Mouse (Mus musculus) left cerebral cortex, postnatal 36 days (tissue): ENCODE measurements around the gene Dscam. TPM values are rescaled to one million over a fixed set of nuclear protein-coding genes. Genes with fewer than 3 reads are reported as not detected.

Source experiments
- DNase-seq, 2 experiments: peaks; one replicate each; pipeline ENCODE4 v3.0.0; 2021 to 2022; ENCODE audit warnings: low spot score in 2 of 2, mixed read lengths in 1 of 2
- intact Hi-C: fragments of 180-260 bp; cut with DNase I; formaldehyde crosslinking; loops from one replicate; pipeline ENCODE4 v1.15.1; 2025
- total RNA-seq, 2 experiments: library from RNA; stranded (reverse); gene quantifications; 2 replicates each; pipeline ENCODE4 v1.2.3; 2021

Dscam gene
- total RNA-seq, 2 experiments from 2014 or later, result 44.8 to 47.8 TPM

DNA sequence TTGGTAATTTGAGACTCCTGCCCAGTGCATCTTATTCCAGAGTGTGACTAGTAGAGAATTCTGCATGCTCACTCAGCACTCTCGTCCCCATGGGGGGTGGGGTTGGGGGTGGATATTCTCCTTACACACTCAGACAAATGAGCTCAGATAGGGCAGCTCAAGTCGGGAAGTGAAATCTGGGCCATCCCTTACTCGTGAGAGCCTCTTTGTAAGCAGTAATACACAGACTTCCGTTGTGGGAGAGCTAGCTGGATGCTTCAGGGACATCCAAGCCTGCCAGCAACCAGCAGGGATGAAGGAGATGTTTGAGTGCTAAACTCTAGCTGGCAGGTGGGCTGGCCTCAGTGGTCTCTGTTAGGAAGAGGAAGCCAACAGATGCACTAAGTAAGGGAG, 416.8 kb downstream of the Dscam start:
- intact Hi-C loops, result no loop called here
- DNase-seq, result peak in 1 of 2 experiments; percentile 43

GRCm38 (mm10) chr16:96753164-96753780, 417.3 kb downstream of the Dscam start:
- intact Hi-C loops, result no loop called here
- DNase-seq, result no peak

GRCm38 (mm10) chr16:96742475-96743255, 427.9 kb downstream of the Dscam start:
- no peak for DNase-seq
- intact Hi-C loops, result no loop called here

DNA sequence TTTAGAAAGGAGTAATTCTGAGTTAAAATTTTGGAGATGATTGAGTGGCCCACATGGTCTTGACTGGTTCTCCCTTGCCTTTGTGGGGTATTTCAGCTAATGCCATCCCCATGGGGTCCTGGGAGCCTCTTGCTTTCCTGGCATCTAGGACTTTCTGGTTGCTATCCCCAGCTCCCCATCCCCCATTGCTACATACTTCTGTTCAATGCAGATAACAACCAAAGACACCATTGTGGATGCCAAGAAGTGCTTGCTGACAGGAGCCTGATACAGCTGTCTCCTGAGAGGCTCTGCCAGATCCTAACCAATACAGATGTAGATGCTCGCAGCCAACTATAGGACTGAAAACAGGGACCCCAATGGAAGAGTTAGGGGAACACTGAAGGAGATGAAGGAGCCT, 429.2 kb downstream of the Dscam start:
- intact Hi-C loops, result no loop called here

DNA sequence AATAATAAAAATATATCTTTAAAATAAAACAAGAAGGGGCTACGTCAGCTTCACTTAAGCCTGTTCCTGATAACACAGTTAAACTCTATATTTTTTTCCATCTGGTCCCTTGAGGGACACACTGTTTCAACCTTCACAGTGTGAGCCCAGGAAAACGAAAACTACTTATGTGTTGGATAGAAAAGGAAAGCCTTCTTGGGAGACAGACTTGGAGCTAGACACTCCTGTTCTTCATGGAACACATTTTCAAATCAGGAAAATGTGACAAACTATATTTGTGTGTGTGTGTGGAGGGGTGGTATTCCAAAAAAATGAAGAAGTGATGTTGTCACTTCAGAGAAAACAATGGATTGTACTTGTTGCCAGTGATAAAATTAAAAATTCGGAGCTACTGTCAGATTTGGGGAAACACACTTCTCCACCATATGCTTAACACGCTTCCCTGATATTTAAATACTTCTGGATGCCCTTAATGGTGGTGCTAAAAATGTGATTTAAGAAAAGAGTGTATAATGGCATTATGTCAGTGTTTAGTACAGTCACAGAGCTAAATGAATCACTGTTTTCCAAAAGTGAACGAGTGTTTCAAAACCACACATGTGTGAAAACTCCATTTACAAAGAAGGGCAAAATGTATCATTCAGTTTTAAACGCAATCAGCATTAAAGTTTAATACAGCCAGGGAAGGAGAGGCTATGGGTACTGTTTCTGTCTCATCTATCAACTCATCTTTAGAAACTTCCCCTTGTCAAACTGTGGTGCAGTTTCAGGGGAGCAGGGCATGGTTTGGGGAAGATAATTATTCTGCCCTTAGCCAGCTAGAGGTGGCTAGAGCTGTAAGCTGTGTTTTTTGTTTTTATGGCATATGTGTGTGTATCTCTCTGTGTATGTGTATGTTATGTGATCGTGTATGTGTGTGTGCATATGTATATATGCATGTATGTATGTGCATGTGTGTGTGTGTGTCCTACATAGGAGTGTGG, 430.2 kb downstream of the Dscam start:
- DNase-seq, result no peak

More for the DNA sequence above, 429.2 kb downstream of the Dscam start:
- DNase-seq, result no peak

GRCm38 (mm10) chr16:96736501-96736900, 434.1 kb downstream of the Dscam start:
- intact Hi-C loops, result no loop called here
- DNase-seq, result no peak

More for the DNA sequence above, 430.2 kb downstream of the Dscam start:
- intact Hi-C loops, result no loop called here

- intact Hi-C loops, result no loop called here
- DNase-seq, result no peak
Observed at GRCm38 (mm10) chr16:96730881-96731280, 439.7 kb downstream of the Dscam start.

GRCm38 (mm10) chr16:96727836-96728774, 442.4 kb downstream of the Dscam start:
- intact Hi-C loops, result no loop called here
- DNase-seq, result no peak

DNA sequence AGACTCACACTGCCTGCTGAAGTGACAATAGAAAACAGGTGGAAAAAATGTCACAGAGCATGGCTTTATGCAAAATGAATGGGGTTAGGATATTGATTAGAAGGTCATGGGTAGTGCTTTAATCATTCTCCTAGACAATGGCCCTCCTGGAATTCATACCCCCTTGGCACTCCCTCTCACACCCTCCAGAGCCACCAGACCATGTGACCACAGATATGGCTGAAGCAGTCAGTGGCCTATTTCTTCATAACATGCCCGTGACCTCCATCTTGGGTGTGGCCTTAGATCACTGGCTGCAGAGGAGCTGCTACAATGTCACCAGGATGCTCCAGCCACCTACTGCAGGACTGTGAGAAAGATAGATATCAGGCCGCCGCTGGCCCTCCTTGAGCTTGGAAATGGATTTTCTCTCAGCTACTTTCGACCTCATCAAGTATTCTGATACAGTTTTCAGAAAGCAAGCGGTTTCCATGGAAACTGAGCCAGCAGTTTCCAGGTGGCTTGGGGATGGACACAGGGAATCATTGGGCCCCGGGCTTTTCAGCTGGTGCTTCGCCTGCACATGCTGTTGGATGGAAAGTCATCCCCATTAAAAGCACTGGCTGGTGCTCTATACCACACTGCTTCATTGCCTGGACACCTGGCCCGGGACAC, 445.4 kb downstream of the Dscam start:
- intact Hi-C loops, result no loop called here
- no peak for DNase-seq

DNA sequence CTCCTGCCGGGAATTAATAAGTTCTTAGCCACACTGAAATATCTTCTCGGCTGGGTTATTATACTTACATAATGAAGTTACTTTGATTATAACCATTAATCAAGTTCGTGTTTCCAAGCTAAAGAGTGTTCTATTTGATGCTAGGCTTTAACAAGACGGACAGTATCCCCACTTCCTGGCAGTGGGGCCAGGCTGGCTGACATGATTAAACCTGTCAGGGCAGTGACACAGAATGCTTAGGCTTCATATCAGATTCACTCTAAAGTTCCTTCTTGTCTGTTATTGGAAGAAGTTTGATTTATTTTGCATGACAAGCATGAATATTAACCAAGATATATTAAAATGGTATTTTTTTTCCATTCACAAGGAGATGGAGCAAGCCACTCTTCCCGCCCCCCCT, 446.0 kb downstream of the Dscam start:
- intact Hi-C loops, result no loop called here
- DNase-seq, result no peak

DNA sequence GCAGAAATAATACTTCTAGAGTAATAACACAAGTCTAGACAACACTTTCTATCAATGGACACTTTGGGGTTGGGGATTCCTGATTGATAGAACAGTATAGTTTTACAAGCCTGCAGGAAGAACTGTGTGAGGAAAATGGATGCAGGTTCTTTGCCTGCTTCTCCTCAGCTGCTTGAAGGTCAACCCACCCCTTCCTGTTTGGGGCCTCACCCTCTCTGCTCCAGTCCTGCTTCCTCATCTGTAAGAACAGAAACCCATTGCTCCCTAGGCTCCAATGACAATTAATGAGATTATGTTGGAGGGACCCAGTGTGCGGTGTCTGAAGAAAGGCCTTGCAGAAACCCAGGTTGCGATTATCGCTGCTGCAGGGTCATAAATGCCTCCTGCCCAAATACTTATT, 446.4 kb downstream of the Dscam start:
- DNase-seq, result no peak
- intact Hi-C loops, result no loop called here

GRCm38 (mm10) chr16:96723066-96723669, 447.4 kb downstream of the Dscam start:
- DNase-seq, result no peak
- intact Hi-C loops, result no loop called here

DNA sequence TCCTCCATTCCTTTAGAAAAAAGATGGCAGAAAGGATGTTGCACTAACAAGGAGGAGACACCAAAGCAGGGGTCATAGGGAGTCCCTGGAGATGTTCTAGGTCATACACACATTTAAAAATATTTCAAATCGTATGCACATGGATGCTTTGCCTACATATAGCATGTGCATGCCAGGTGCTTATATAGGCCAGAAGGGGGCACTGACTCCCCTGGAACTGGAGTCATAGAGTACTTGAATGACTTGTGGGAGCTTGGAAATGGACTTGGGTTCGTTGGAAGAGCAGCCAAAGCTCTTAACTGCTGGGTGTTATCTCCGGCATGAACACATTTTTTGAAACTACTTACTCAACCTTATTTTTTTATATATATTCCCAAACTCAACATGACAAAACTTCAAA, 448.4 kb downstream of the Dscam start:
- intact Hi-C loops, result no loop called here
- no peak for DNase-seq

DNA sequence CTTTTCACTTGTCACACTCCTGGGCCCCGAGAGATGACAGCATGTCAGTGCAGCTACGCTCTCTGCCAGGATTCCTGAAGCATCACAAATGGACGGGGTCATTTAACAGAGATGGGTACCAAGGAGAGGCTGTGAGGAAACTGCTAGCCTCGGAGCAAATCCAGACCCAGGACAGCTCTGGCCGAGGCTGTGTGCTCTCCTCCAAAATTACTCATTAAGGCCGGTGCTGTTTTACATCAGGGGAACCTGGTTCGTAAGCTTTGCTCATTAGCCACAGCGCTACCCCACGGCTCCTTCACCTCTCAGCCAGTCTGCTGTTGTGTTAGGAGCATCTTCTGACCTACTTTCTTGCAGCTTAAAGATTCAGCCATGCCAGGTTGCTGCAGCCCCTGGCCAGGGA, 449.3 kb downstream of the Dscam start:
- DNase-seq, result no peak
- intact Hi-C loops, result no loop called here

DNA sequence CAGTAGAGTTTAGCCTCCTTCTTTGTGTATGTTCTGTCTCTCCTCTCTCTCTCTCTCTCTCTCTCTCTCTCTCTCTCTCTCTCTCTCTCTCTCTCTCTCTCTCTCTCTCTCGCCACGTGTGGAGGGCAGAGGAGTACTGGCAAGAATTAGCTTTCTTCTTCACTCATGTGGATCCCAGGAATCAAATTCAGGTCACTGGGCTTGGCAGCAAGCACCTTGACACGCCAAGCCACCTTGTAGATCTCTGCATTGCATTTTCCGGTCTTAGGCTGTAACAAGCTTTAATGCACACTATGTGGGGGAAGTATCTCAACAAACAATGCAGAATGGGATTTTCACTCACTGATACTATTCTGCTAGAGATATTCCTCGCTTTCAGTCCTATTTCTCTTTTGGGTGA, 449.9 kb downstream of the Dscam start:
- intact Hi-C loops, result no loop called here
- no peak for DNase-seq

DNA sequence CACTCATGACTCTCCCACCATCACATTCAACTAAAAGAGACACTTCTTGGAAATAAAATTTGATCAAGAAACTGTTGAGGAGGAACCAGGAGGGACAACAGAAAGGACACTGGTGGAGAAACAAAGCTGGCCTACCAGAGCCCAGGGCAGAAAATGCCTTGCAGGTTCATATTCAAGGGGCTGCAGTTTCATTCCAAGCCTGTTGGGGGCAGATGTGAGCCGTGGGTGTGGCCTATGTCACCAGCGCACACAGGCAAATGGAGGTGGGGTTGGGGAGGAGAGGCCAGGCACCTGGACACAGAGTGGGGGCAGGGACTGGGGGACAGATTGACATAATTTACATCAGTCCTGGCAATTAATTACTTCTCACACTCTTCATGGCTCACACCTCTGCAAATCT, 452.3 kb downstream of the Dscam start:
- intact Hi-C loops, result no loop called here
- no peak for DNase-seq

DNA sequence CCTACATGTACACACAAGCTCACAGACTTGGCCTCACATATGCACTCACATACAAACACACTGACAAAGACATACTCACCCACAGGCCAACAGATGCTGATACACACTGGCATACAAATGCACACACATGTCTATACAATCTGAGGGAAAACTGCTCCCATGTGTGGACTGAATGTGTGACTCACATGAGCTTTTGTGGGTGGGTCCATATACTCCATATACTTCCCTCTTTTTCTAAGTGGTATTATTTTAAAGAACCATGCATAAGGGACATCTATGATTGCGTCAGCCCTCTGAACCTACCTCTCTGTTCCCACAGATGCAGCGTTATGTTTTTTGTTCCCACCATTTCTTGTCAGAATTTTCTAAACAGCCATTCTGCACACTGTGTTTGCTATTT, 453.9 kb downstream of the Dscam start:
- intact Hi-C loops, result no loop called here
- DNase-seq, result no peak

DNA sequence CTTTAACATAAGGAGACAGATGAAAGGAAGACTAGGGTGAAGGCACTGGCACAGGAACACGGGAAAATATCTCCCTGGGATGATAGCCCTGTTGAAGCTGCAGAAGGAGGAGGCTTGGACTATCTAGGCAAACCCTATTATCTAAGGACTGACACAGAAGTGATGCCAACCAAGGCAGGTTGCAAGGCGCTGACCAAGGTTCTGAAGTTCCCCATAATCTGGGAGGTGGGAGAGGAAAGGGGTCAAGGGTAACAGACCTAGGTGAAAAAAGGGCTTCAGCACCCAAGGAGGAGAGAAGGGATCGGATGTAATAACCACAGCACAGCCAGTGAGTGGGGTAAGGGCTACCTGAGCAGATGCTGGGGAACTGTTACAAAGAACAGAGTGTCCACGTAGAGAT, 458.6 kb downstream of the Dscam start:
- no peak for DNase-seq
- intact Hi-C loops, result no loop called here
